Mouse (Mus musculus): ENCODE results near the gene Gnpnat1. TPM values are rescaled to one million over a fixed set of nuclear protein-coding genes. Genes with fewer than 3 reads are reported as not detected.

The Gnpnat1 gene
- total RNA-seq, 2 experiments from 2014 or later, result 11.3 to 14.4 TPM

Small RNA genes within 50 kb of the gene (microRNA-seq; reads per million reads assigned to microRNA genes)
- gene Gm25353, result 0 reads per million in 2 experiments

Other genes starting within 250 kb of the Gnpnat1 start
- gene Gpr137c, start 185.2 kb downstream of the Gnpnat1 start, total RNA-seq (2021), result 10 to 100 TPM; 24.1 to 28.0 TPM
- gene Txndc16, start 184.6 kb downstream of the Gnpnat1 start, total RNA-seq (2021), result 10 to 100 TPM; 67.3 to 68.1 TPM
- gene Ero1l, start 86.1 kb downstream of the Gnpnat1 start, total RNA-seq (2021), result 10 to 100 TPM; 26.9 to 30.0 TPM
- gene Psmc6, start 75.1 kb downstream of the Gnpnat1 start, total RNA-seq (2021), result 100 to 1,000 TPM in 1 of 2 experiments, 10 to 100 TPM in 1; 98.3 to 105 TPM
- gene Styx, start 53.8 kb downstream of the Gnpnat1 start, total RNA-seq (2021), result 10 to 100 TPM; 18.7 to 18.8 TPM
- 100 to 1,000 TPM; 102 to 105 TPM for gene Fermt2, start 125.2 kb upstream of the Gnpnat1 start, total RNA-seq (2021)

Data from layer of hippocampus, postnatal 14 days (tissue).